Mouse (Mus musculus) thymus, adult 2 months (tissue): ENCODE results near the gene Rcsd1. TPM values are rescaled to one million over a fixed set of nuclear protein-coding genes. Genes with fewer than 3 reads are reported as not detected.

Experiments used
- DNase-seq: peaks from one replicate; pipeline ENCODE4 v3.0.0; 2021
- H3K27ac ChIP-seq: fragments of 200-500 bp; 2 replicates; pipeline ENCODE4 v1.5.1; 2012; ENCODE audit warnings: low read length, control low read depth; ENCODE audit not compliant: control insufficient read depth, insufficient read depth
- H3K27me3 ChIP-seq: fragments of 200-500 bp; 2 replicates; pipeline ENCODE4 v1.6.1; 2012; ENCODE audit warnings: mild to moderate bottlenecking, low read length, moderate library complexity, mixed read lengths; ENCODE audit not compliant: control insufficient read depth, insufficient read depth
- H3K36me3 ChIP-seq: fragments of 200-500 bp; 2 replicates; pipeline ENCODE4 v1.6.1; 2012; ENCODE audit warnings: mild to moderate bottlenecking, low read length, moderate library complexity; ENCODE audit not compliant: control insufficient read depth, insufficient read depth
- H3K4me1 ChIP-seq: fragments of 200-500 bp; replicated peaks from 2 replicates; pipeline ENCODE4 v1.6.1; 2012; ENCODE audit warnings: low read length; ENCODE audit not compliant: control insufficient read depth, insufficient read depth
- H3K4me3 ChIP-seq: fragments of 200-500 bp; 2 replicates; pipeline ENCODE4 v1.5.1; 2012; ENCODE audit warnings: mild to moderate bottlenecking, low read length, control low read depth, moderate library complexity; ENCODE audit not compliant: control insufficient read depth, insufficient read depth
- CTCF ChIP-seq: fragments of 200-500 bp; IDR thresholded peaks from 2 replicates; pipeline ENCODE4 v1.5.1; 2012; ENCODE audit warnings: mild to moderate bottlenecking, control low read depth, low read length, moderate library complexity, borderline replicate concordance; ENCODE audit not compliant: control insufficient read depth, poor library complexity, insufficient read depth; ENCODE audit errors: extremely low read depth
- POLR2A ChIP-seq: fragments of 200-500 bp; IDR thresholded peaks from 2 replicates; pipeline ENCODE4 v1.6.1; 2012; ENCODE audit warnings: mild to moderate bottlenecking, low read length, control low read depth, moderate library complexity; ENCODE audit not compliant: control insufficient read depth, poor library complexity, insufficient read depth; ENCODE audit errors: extremely low read depth
- WGBS: fragments of 180-500 bp; shearing (Covaris S2); methylation state at CpG from one replicate; pipeline ENCODE4 v1.1.7; 2018; 5-methylcytosine and 5-hydroxymethylcytosine counted together
- polyA plus RNA-seq: library from polyadenylated mRNA; depleted of rRNA; stranded (reverse); fragments of >200 nt; gene quantifications from 2 replicates; pipeline ENCODE4 v1.2.3, GENCODE M21; 2012

Gene Rcsd1
- polyA plus RNA-seq, 1 experiment = 249 TPM

GRCm38 (mm10) chr1:165629975-165630374 lies 79.6 kb downstream of the Rcsd1 start:
- Histone ChIP-seq H3K27me3 (peaks cover 2% of the 10 kb centered on the region; the same call in 1 of the 2 replicates), H3K4me1 (peaks cover 6% of the 10 kb centered on the region; the same call in 1 of the 2 replicates)
- TF ChIP-seq CTCF = no peak
- no peak for TF ChIP-seq POLR2A

GRCm38 (mm10) chr1:165628603-165629002 lies 81.0 kb downstream of the Rcsd1 start:
- Histone ChIP-seq H3K36me3 (no peaks in the 10 kb centered on the region), H3K27ac (no peak overlapping the region), H3K27me3 (no peaks in the 10 kb centered on the region; the same call in 1 of the 2 replicates), H3K4me3 (no peak overlapping the region), H3K4me1 (no peaks in the 10 kb centered on the region)
- TF ChIP-seq CTCF = no peak
- TF ChIP-seq POLR2A = no peak
- 63% methylated on average over 1 of the region's 1 CpGs for WGBS
- no peak for DNase-seq

More at GRCm38 (mm10) chr1:165629975-165630374, 79.6 kb downstream of the Rcsd1 start:
- Histone ChIP-seq H3K27ac (no peak overlapping the region), H3K36me3 (no peaks in the 10 kb centered on the region), H3K4me3 (no peak overlapping the region)
- 61% methylated on average over 8 of the region's 8 CpGs for WGBS
- no peak for DNase-seq

GRCm38 (mm10) chr1:165625896-165626295 lies 83.7 kb downstream of the Rcsd1 start:
- H3K27me3 ChIP-seq = no peaks in the 10 kb centered on the region
- TF ChIP-seq POLR2A (no peak), CTCF (no peak)
- H3K36me3 ChIP-seq = no peaks in the 10 kb centered on the region
- H3K27ac ChIP-seq = no peak overlapping the region
- H3K4me1 ChIP-seq = no peaks in the 10 kb centered on the region
- no peak for DNase-seq
- 93% methylated on average over 5 of the region's 5 CpGs for WGBS
- no peak overlapping the region for H3K4me3 ChIP-seq

GRCm38 (mm10) chr1:165625058-165625457 lies 84.5 kb downstream of the Rcsd1 start:
- no peak for DNase-seq
- 92% methylated on average over 5 of the region's 5 CpGs for WGBS
- Histone ChIP-seq H3K27ac (no peak overlapping the region), H3K4me1 (no peaks in the 10 kb centered on the region), H3K27me3 (no peaks in the 10 kb centered on the region), H3K36me3 (no peaks in the 10 kb centered on the region), H3K4me3 (no peak overlapping the region)
- no peak for TF ChIP-seq POLR2A
- TF ChIP-seq CTCF = no peak

- TF ChIP-seq POLR2A = no peak
- no peak for TF ChIP-seq CTCF
- H3K4me1 ChIP-seq = no peaks in the 10 kb centered on the region
- 86% methylated on average over 9 of the region's 9 CpGs for WGBS
- H3K27ac ChIP-seq = no peak overlapping the region
- no peaks in the 10 kb centered on the region for H3K36me3 ChIP-seq
- no peak for DNase-seq
- H3K27me3 ChIP-seq = no peaks in the 10 kb centered on the region
- no peak overlapping the region for H3K4me3 ChIP-seq
Observed at GRCm38 (mm10) chr1:165618201-165618624, 91.3 kb downstream of the Rcsd1 start.

GRCm38 (mm10) chr1:165617166-165617891 lies 92.2 kb downstream of the Rcsd1 start:
- no peak for DNase-seq
- WGBS = 87% methylated on average over 15 of the region's 15 CpGs
- TF ChIP-seq POLR2A = no peak
- TF ChIP-seq CTCF = no peak
- no peaks in the 10 kb centered on the region for H3K36me3 ChIP-seq
- no peaks in the 10 kb centered on the region for H3K27me3 ChIP-seq
- H3K4me3 ChIP-seq = no peak overlapping the region
- 0 out of 2 replicates have a peak, but pooled peaks cover 1% of the 10 kb centered on the region for H3K4me1 ChIP-seq
- H3K27ac ChIP-seq = no peak overlapping the region

GRCm38 (mm10) chr1:165616652-165617051 lies 92.9 kb downstream of the Rcsd1 start:
- no peak for DNase-seq
- Histone ChIP-seq H3K36me3 (no peaks in the 10 kb centered on the region), H3K27me3 (no peaks in the 10 kb centered on the region), H3K27ac (no peak overlapping the region), H3K4me1 (0 out of 2 replicates have a peak, but pooled peaks cover 2% of the 10 kb centered on the region), H3K4me3 (no peak overlapping the region)
- TF ChIP-seq CTCF (no peak), POLR2A (no peak)
- 89% methylated on average over 7 of the region's 7 CpGs for WGBS
